Mouse (Mus musculus) cerebellum, adult 2 months (tissue): ENCODE results near the gene Tas2r134.

Source experiments
- CTCF ChIP-seq: fragments of 200-500 bp; IDR thresholded peaks from 2 replicates; pipeline ENCODE4 v1.5.1; 2011; ENCODE audit warnings: low read depth, mild to moderate bottlenecking, control low read depth, low read length, moderate library complexity, borderline replicate concordance; ENCODE audit not compliant: insufficient read depth
- POLR2A ChIP-seq: fragments of 200-500 bp; IDR thresholded peaks from 2 replicates; pipeline ENCODE4 v1.6.1; 2011; ENCODE audit warnings: low read length, control low read depth, borderline replicate concordance; ENCODE audit not compliant: insufficient read depth

DNA sequence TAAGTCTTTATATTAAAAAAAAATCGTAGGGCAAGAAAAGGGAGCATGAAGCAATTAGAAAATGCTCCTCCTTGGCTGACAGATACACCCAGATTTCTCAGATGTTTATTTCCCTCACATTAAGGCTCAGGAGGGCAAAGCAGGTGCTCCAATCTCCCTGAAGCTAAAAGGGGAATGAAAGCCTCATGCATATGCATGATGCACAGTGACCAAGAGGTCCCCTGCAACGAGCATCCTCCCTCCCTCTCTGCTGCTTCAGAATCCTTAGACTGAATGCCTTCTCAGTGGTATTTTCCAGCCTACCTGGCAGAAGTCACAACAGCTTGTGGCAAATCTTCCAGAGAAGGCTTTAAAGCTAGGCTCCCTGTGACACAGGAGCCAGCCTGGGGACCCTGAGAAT, 16.4 kb upstream of the Tas2r134 start:
- TF ChIP-seq POLR2A (no peak), CTCF (no peak)
